Mouse (Mus musculus): ENCODE data around the gene Lrrc63. TPM values are rescaled to one million over a fixed set of nuclear protein-coding genes. Genes with fewer than 3 reads are reported as not detected.
"Not testable (repeated sequence)": the region's sequence is repeated elsewhere in the genome, so short reads cannot be mapped to it uniquely, and the experiment has no call there.

Gene Lrrc63
- polyA plus RNA-seq, 1 experiment from 2014 or later, result not detected

GRCm38 (mm10) chr14:75154481-75154880 is 23.8 kb upstream of the Lrrc63 start:
- no peak overlapping the region for H3K4me3 ChIP-seq (ENCODE audit: low read depth, low read length)
- no peaks in the 10 kb centered on the region for H3K36me3 ChIP-seq (ENCODE audit: control insufficient read depth, insufficient read depth, low read length)
- no peak overlapping the region for H3K4me2 ChIP-seq (replicated peaks; ENCODE audit: low read depth, low read length)
- ATAC-seq (ENCODE audit: insufficient number of reproducible peaks, insufficient read depth, low FRiP score, low read depth), result no peak
- no peaks in the 10 kb centered on the region for H3K9me3 ChIP-seq (ENCODE audit: control insufficient read depth, low read depth, low read length)
- no peak overlapping the region for H3K27ac ChIP-seq (ENCODE audit: low read length)
- H3K9ac ChIP-seq (replicated peaks; ENCODE audit: low read depth, low read length), result no peak overlapping the region
- no peaks in the 10 kb centered on the region for H3K27me3 ChIP-seq (ENCODE audit: control insufficient read depth, insufficient read depth, low read length)
- 69% methylated on average over 8 of the region's 8 CpGs for WGBS
- no peaks in the 10 kb centered on the region; the same call in 1 of the 2 replicates for H3K4me1 ChIP-seq (ENCODE audit: control insufficient read depth, insufficient read depth, low read length)

GRCm38 (mm10) chr14:75151146-75151545 is 20.5 kb upstream of the Lrrc63 start:
- H3K27ac ChIP-seq (ENCODE audit: low read length), result no peak overlapping the region
- no peak overlapping the region for H3K4me3 ChIP-seq (ENCODE audit: low read depth, low read length)
- H3K4me2 ChIP-seq (replicated peaks; ENCODE audit: low read depth, low read length), result no peak overlapping the region
- no peaks in the 10 kb centered on the region for H3K9me3 ChIP-seq (ENCODE audit: control insufficient read depth, low read depth, low read length)
- ATAC-seq (ENCODE audit: insufficient number of reproducible peaks, insufficient read depth, low FRiP score, low read depth), result no peak
- H3K27me3 ChIP-seq (ENCODE audit: control insufficient read depth, insufficient read depth, low read length), result no peaks in the 10 kb centered on the region
- H3K4me1 ChIP-seq (ENCODE audit: control insufficient read depth, insufficient read depth, low read length), result no peaks in the 10 kb centered on the region; the same call in 1 of the 2 replicates
- no peaks in the 10 kb centered on the region for H3K36me3 ChIP-seq (ENCODE audit: control insufficient read depth, insufficient read depth, low read length)
- H3K9ac ChIP-seq (replicated peaks; ENCODE audit: low read depth, low read length), result no peak overlapping the region
- 64% methylated on average over 3 of the region's 3 CpGs for WGBS

DNA sequence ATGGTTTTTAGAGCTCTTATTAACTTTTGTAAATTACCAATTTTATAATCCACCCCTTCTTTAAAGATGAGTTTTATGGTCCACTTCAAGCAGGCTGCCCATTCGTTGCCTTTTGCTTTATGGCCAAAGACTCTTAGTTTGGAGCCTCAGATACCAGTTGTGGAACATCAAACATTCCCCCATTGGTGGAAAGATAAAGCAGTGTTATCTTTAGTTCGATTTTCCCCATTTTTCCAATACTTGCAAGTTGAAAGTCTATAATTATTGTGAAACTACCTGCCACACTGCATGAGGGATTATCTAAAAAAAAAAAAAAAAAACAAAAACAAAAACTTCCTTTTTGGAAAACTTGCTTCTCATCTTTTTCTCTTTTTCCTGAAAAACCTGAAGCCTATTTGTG is 20.0 kb upstream of the Lrrc63 start:
- Histone ChIP-seq H3K4me1 (ENCODE audit: control insufficient read depth, insufficient read depth, low read length) (no peaks in the 10 kb centered on the region; the same call in 1 of the 2 replicates), H3K4me3 (ENCODE audit: low read depth, low read length) (no peak overlapping the region), H3K27ac (ENCODE audit: low read length) (no peak overlapping the region), H3K9me3 (ENCODE audit: control insufficient read depth, low read depth, low read length) (no peaks in the 10 kb centered on the region), H3K9ac (replicated peaks; ENCODE audit: low read depth, low read length) (no peak overlapping the region), H3K4me2 (replicated peaks; ENCODE audit: low read depth, low read length) (no peak overlapping the region), H3K36me3 (ENCODE audit: control insufficient read depth, insufficient read depth, low read length) (no peaks in the 10 kb centered on the region), H3K27me3 (ENCODE audit: control insufficient read depth, insufficient read depth, low read length) (no peaks in the 10 kb centered on the region)
- 75% methylated on average over 2 of the region's 2 CpGs for WGBS
- no peak for ATAC-seq (ENCODE audit: insufficient number of reproducible peaks, insufficient read depth, low FRiP score, low read depth)

- no peak overlapping the region for H3K27ac ChIP-seq (ENCODE audit: low read length)
Measured at GRCm38 (mm10) chr14:75148229-75148628, 17.5 kb upstream of the Lrrc63 start.

DNA sequence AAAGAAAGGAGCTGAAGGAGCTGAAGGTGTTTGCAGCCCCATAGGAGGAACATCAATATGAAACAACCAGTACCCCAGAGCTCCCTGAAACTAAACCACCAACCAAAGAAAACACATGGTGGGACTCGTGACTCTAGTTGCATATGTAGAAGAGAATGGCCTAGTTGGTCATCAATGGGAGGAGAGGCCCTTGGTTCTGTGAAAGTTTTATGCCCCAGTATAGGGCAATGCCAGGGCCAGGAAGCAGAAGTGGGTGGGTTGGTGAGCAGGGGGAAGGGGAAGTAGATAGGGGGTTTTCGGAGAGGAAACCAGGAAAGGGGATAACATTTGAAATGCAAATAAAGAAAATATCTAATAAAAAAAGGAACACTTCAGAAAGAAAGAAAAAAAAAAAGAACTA is 17.0 kb upstream of the Lrrc63 start:
- not testable (repeated sequence) for H3K27ac ChIP-seq (ENCODE audit: low read length); H3K9me3 ChIP-seq (ENCODE audit: control insufficient read depth, low read depth, low read length); H3K4me1 ChIP-seq (ENCODE audit: control insufficient read depth, insufficient read depth, low read length); H3K27me3 ChIP-seq (ENCODE audit: control insufficient read depth, insufficient read depth, low read length); H3K4me3 ChIP-seq (ENCODE audit: low read depth, low read length); H3K36me3 ChIP-seq (ENCODE audit: control insufficient read depth, insufficient read depth, low read length); H3K4me2 ChIP-seq (replicated peaks; ENCODE audit: low read depth, low read length); ATAC-seq (ENCODE audit: insufficient number of reproducible peaks, insufficient read depth, low FRiP score, low read depth); H3K9ac ChIP-seq (replicated peaks; ENCODE audit: low read depth, low read length)
- 87% methylated on average over 2 of the region's 2 CpGs for WGBS

More at GRCm38 (mm10) chr14:75148229-75148628, 17.5 kb upstream of the Lrrc63 start:
- Histone ChIP-seq H3K4me3 (ENCODE audit: low read depth, low read length) (no peak overlapping the region), H3K4me1 (ENCODE audit: control insufficient read depth, insufficient read depth, low read length) (no peaks in the 10 kb centered on the region; the same call in 1 of the 2 replicates), H3K4me2 (replicated peaks; ENCODE audit: low read depth, low read length) (no peak overlapping the region), H3K27me3 (ENCODE audit: control insufficient read depth, insufficient read depth, low read length) (no peaks in the 10 kb centered on the region), H3K36me3 (ENCODE audit: control insufficient read depth, insufficient read depth, low read length) (no peaks in the 10 kb centered on the region), H3K9me3 (ENCODE audit: control insufficient read depth, low read depth, low read length) (no peaks in the 10 kb centered on the region), H3K9ac (replicated peaks; ENCODE audit: low read depth, low read length) (no peak overlapping the region)
- WGBS, result 79% methylated on average over 9 of the region's 9 CpGs
- no peak for ATAC-seq (ENCODE audit: insufficient number of reproducible peaks, insufficient read depth, low FRiP score, low read depth)

DNA sequence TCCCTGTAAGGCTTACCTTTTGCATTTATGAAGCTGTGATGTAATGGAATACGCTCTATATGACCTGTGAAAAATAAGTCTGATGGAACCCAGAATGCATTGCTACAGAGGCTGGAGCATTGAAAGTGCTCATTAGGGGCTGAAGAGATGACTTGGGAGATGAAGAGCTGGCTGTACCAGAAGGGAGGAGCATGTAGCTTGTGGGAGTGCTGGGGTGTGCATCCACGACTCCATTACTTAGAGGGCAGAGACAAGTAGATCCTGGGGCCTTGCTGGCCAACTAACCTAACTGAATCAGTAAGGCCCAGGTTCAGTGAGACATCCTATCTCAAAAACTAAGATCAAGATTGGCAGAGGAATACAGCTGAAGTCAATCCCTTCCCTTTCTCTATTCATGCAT is 8.5 kb upstream of the Lrrc63 start:
- no peak overlapping the region for H3K4me3 ChIP-seq (ENCODE audit: low read depth, low read length)

DNA sequence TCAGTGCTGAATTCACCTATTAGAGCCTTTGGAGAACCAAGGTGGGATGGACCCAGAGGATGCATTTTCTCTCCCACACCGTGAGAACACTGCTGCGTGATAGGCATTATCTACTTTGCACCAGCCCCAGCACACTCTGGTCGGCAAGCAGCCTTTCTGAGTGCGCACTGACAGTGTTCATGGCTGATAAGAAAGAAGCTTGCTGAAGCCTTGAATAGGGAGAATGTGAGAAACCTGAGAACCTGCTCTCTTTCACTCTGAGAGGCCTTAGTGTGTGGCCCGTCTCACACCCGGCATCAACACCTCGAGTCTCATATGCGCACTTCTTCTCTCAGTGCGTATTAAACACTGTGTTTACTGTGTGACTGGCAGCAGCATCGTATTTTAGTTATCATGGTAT is 7.8 kb upstream of the Lrrc63 start:
- no peaks in the 10 kb centered on the region for H3K36me3 ChIP-seq (ENCODE audit: control insufficient read depth, insufficient read depth, low read length)
- no peak overlapping the region for H3K27ac ChIP-seq (ENCODE audit: low read length)
- H3K4me2 ChIP-seq (replicated peaks; ENCODE audit: low read depth, low read length), result no peak overlapping the region
- WGBS, result 63% methylated on average over 10 of the region's 10 CpGs
- H3K27me3 ChIP-seq (ENCODE audit: control insufficient read depth, insufficient read depth, low read length), result no peaks in the 10 kb centered on the region
- H3K9ac ChIP-seq (replicated peaks; ENCODE audit: low read depth, low read length), result no peak overlapping the region
- H3K9me3 ChIP-seq (ENCODE audit: control insufficient read depth, low read depth, low read length), result no peaks in the 10 kb centered on the region
- H3K4me1 ChIP-seq (ENCODE audit: control insufficient read depth, insufficient read depth, low read length), result no peaks in the 10 kb centered on the region
- no peak overlapping the region for H3K4me3 ChIP-seq (ENCODE audit: low read depth, low read length)
- ATAC-seq (ENCODE audit: insufficient number of reproducible peaks, insufficient read depth, low FRiP score, low read depth), result peak; percentile 86; the same call in 1 of the 2 replicates

More for the DNA sequence above, 8.5 kb upstream of the Lrrc63 start:
- no peak for ATAC-seq (ENCODE audit: insufficient number of reproducible peaks, insufficient read depth, low FRiP score, low read depth)
- WGBS, result 77% methylated on average over 2 of the region's 2 CpGs
- H3K4me1 ChIP-seq (ENCODE audit: control insufficient read depth, insufficient read depth, low read length), result no peaks in the 10 kb centered on the region
- no peaks in the 10 kb centered on the region for H3K9me3 ChIP-seq (ENCODE audit: control insufficient read depth, low read depth, low read length)
- no peak overlapping the region for H3K27ac ChIP-seq (ENCODE audit: low read length)
- H3K9ac ChIP-seq (replicated peaks; ENCODE audit: low read depth, low read length), result no peak overlapping the region
- H3K36me3 ChIP-seq (ENCODE audit: control insufficient read depth, insufficient read depth, low read length), result no peaks in the 10 kb centered on the region
- H3K4me2 ChIP-seq (replicated peaks; ENCODE audit: low read depth, low read length), result no peak overlapping the region
- H3K27me3 ChIP-seq (ENCODE audit: control insufficient read depth, insufficient read depth, low read length), result no peaks in the 10 kb centered on the region

DNA sequence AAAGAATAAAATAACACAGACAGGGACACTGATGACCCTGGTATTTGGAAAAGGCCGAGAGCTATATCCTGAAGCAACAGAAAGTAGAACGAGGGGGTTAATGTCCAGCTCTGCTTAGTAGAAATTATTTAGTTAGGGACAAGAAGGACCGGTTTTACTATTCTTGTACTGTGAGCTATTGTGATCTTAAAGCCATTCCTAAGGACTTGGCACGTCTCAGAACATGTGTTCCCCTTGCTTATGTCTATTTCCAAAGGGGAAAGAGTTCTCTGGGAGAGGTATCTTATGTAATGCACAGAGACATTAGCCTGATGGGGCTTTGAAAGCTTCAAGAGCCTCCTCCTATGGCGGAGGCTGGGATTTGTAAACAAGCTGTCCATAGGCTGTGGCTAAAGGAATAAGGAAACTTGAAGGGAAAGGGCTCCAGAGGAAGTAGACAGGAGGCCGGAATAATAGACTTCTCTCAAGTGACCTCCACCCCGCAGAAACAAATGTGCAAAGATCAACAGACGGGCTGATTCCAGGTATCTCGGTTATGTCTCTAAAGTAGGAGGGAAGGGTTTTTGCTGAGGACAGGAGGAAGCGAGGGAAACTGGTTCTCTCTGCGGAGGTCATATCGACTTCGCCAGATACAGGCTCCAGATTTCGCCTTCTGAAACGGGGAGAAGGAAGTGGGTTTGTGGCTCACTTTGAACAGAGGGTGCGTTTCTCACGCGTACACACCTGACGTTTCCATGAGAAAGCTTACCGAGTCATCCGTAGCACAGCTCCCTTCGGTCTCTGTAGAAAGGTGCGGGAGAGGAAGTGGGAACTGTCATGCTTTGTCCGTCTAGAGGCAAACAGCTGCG is 5.7 kb upstream of the Lrrc63 start:
- WGBS, result 49% methylated on average over 25 of the region's 25 CpGs
- H3K4me1 ChIP-seq (ENCODE audit: control insufficient read depth, insufficient read depth, low read length), result no peaks in the 10 kb centered on the region
- H3K9me3 ChIP-seq (ENCODE audit: control insufficient read depth, low read depth, low read length), result no peaks in the 10 kb centered on the region
- H3K4me3 ChIP-seq (ENCODE audit: low read depth, low read length), result peak overlapping the region; percentile 21
- peak overlapping the region; percentile 32 for H3K4me2 ChIP-seq (replicated peaks; ENCODE audit: low read depth, low read length)
- 0 out of 2 replicates have a peak, but pooled peaks have one; percentile 42 for ATAC-seq (ENCODE audit: insufficient number of reproducible peaks, insufficient read depth, low FRiP score, low read depth)
- no peaks in the 10 kb centered on the region for H3K27me3 ChIP-seq (ENCODE audit: control insufficient read depth, insufficient read depth, low read length)
- no peaks in the 10 kb centered on the region for H3K36me3 ChIP-seq (ENCODE audit: control insufficient read depth, insufficient read depth, low read length)
- H3K27ac ChIP-seq (ENCODE audit: low read length), result peak overlapping the region; percentile 81
- no peak overlapping the region for H3K9ac ChIP-seq (replicated peaks; ENCODE audit: low read depth, low read length)
